Mouse (Mus musculus): ENCODE results near the gene Dusp2. TPM values are rescaled to one million over a fixed set of nuclear protein-coding genes. Genes with fewer than 3 reads are reported as not detected.

Gene Dusp2
- polyA plus RNA-seq, 1 experiment from 2014 or later: 2.6 TPM

DNA sequence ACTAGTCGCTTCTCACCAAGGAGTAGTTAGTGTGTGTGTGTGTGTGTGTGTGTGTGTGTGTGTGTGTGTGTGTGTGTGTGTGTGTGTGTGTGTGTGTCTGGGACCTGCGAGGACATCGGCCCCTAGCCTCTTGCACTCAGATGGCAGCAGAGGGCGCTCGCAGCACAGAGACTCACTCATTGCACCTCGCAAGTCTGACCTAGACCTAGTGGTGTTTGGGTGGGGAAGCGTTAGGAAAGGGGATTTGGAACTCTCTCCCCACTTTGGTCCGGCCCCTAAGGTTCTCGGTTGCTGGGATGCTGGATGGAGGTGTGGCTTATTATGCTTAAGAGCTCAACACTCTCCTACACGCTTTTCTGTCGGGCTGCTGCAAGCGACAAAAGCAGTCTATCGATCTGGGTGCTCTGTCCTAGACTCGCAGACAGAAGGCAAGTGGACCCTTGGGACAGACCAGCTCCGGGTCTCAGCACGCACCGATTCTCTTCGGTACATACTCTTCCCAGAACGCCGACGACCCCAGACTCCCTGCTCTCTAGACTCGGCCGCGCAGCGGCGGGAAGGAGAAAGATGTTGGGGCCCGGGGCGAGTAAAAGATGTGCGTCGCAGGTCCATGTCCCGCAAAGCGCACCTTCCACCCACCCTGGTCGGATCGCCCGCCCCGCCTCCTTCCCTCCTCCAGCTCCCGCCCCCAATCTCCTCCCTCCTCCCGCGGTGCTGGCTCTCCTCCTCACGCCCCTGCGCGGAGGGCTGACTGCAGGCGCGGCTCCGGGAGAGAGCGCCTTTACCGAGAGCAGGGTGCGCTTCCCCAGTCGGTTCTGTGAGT is 26.7 kb downstream of the Dusp2 start, which contains the start of gene Adra2b:
Gene Adra2b, plus strand, starts transcription at position 750 of the 823 bp plus-strand sequence.
- H3K9ac ChIP-seq (ENCODE audit: low read length): peak within 1 kb of the TSS; percentile 45; the same call in 1 of the 2 replicates
- H3K36me3 ChIP-seq (ENCODE audit: control insufficient read depth, insufficient read depth, low read length): no peaks in the 10 kb centered on the region
- peak within 1 kb of the TSS; percentile 44 for H3K4me3 ChIP-seq (ENCODE audit: low read depth, low read length)
- H3K27me3 ChIP-seq (ENCODE audit: control insufficient read depth, insufficient read depth, low read length): peaks cover 14% of the 10 kb centered on the region; the same call in 1 of the 2 replicates
- no peaks in the 10 kb centered on the region for H3K4me1 ChIP-seq (replicated peaks; ENCODE audit: control insufficient read depth, insufficient read depth)
- peak within 1 kb of the TSS; percentile 78 for H3K4me2 ChIP-seq (replicated peaks; ENCODE audit: low read depth)
- TF ChIP-seq CTCF (IDR thresholded peaks at IDR 0.05; ENCODE audit: low read depth) (peak; percentile 91), EP300 (optimal IDR thresholded peaks at IDR 0.05) (no peak)
- under 1% methylated on average over 43 of the region's 49 CpGs for WGBS
- DNase-seq (ENCODE audit: low spot score) (peak; percentile 89), ATAC-seq (ENCODE audit: low FRiP score, low TSS enrichment) (peak; percentile 78)
- H3K27ac ChIP-seq (replicated peaks): no peak within 1 kb of the TSS
- H3K9me3 ChIP-seq (ENCODE audit: control insufficient read depth, low read length): no peaks in the 10 kb centered on the region

- no peak for DNase-seq (ENCODE audit: low spot score)
- peak overlapping the region; percentile 45; the same call in 1 of the 2 replicates for H3K9ac ChIP-seq (ENCODE audit: low read length)
These were observed 27.3 kb downstream of the Dusp2 start for GRCm38 (mm10) chr2:127363282-127363652.

GRCm38 (mm10) chr2:127363696-127364095 is 27.7 kb downstream of the Dusp2 start:
- Histone ChIP-seq H3K27ac (replicated peaks) (no peak overlapping the region), H3K36me3 (ENCODE audit: control insufficient read depth, insufficient read depth, low read length) (no peaks in the 10 kb centered on the region), H3K9ac (ENCODE audit: low read length) (no peak overlapping the region), H3K27me3 (ENCODE audit: control insufficient read depth, insufficient read depth, low read length) (peaks cover 14% of the 10 kb centered on the region; the same call in 1 of the 2 replicates), H3K9me3 (ENCODE audit: control insufficient read depth, low read length) (no peaks in the 10 kb centered on the region), H3K4me1 (replicated peaks; ENCODE audit: control insufficient read depth, insufficient read depth) (no peaks in the 10 kb centered on the region), H3K4me2 (replicated peaks; ENCODE audit: low read depth) (peak overlapping the region; percentile 78), H3K4me3 (ENCODE audit: low read depth, low read length) (peak overlapping the region; percentile 44)
- 5% methylated on average over 20 of the region's 20 CpGs for WGBS
- TF ChIP-seq EP300 (optimal IDR thresholded peaks at IDR 0.05): no peak
- no peak for TF ChIP-seq CTCF (IDR thresholded peaks at IDR 0.05; ENCODE audit: low read depth)
- DNase-seq (ENCODE audit: low spot score): no peak
- no peak for ATAC-seq (ENCODE audit: low FRiP score, low TSS enrichment)

More at GRCm38 (mm10) chr2:127363282-127363652, 27.3 kb downstream of the Dusp2 start:
- no peaks in the 10 kb centered on the region for H3K9me3 ChIP-seq (ENCODE audit: control insufficient read depth, low read length)
- peaks cover 14% of the 10 kb centered on the region; the same call in 1 of the 2 replicates for H3K27me3 ChIP-seq (ENCODE audit: control insufficient read depth, insufficient read depth, low read length)
- peak overlapping the region; percentile 44 for H3K4me3 ChIP-seq (ENCODE audit: low read depth, low read length)
- no peak overlapping the region for H3K27ac ChIP-seq (replicated peaks)
- ATAC-seq (ENCODE audit: low FRiP score, low TSS enrichment): peak; percentile 18
- no peaks in the 10 kb centered on the region for H3K36me3 ChIP-seq (ENCODE audit: control insufficient read depth, insufficient read depth, low read length)
- under 1% methylated on average over 28 of the region's 28 CpGs for WGBS
- peak overlapping the region; percentile 78 for H3K4me2 ChIP-seq (replicated peaks; ENCODE audit: low read depth)
- H3K4me1 ChIP-seq (replicated peaks; ENCODE audit: control insufficient read depth, insufficient read depth): no peaks in the 10 kb centered on the region
- TF ChIP-seq EP300 (optimal IDR thresholded peaks at IDR 0.05): no peak
- TF ChIP-seq CTCF (IDR thresholded peaks at IDR 0.05; ENCODE audit: low read depth): peak; percentile 17; the same call in 1 of the 2 replicates

- H3K4me3 ChIP-seq (ENCODE audit: low read depth, low read length): 0 out of 2 replicates have a peak overlapping the region, but pooled peaks have one; percentile 44
- TF ChIP-seq EP300 (optimal IDR thresholded peaks at IDR 0.05) (no peak), CTCF (IDR thresholded peaks at IDR 0.05; ENCODE audit: low read depth) (no peak)
- no peak for ATAC-seq (ENCODE audit: low FRiP score, low TSS enrichment)
- DNase-seq (ENCODE audit: low spot score): peak; percentile 28
- no peak overlapping the region for H3K27ac ChIP-seq (replicated peaks)
- no peaks in the 10 kb centered on the region for H3K9me3 ChIP-seq (ENCODE audit: control insufficient read depth, low read length)
- 12% methylated on average over 8 of the region's 8 CpGs for WGBS
- H3K4me2 ChIP-seq (replicated peaks; ENCODE audit: low read depth): no peak overlapping the region
- peaks cover 14% of the 10 kb centered on the region; the same call in 1 of the 2 replicates for H3K27me3 ChIP-seq (ENCODE audit: control insufficient read depth, insufficient read depth, low read length)
- H3K9ac ChIP-seq (ENCODE audit: low read length): no peak overlapping the region
- H3K4me1 ChIP-seq (replicated peaks; ENCODE audit: control insufficient read depth, insufficient read depth): no peaks in the 10 kb centered on the region
- H3K36me3 ChIP-seq (ENCODE audit: control insufficient read depth, insufficient read depth, low read length): no peaks in the 10 kb centered on the region
These were observed 28.5 kb downstream of the Dusp2 start for GRCm38 (mm10) chr2:127364452-127364851.

DNA sequence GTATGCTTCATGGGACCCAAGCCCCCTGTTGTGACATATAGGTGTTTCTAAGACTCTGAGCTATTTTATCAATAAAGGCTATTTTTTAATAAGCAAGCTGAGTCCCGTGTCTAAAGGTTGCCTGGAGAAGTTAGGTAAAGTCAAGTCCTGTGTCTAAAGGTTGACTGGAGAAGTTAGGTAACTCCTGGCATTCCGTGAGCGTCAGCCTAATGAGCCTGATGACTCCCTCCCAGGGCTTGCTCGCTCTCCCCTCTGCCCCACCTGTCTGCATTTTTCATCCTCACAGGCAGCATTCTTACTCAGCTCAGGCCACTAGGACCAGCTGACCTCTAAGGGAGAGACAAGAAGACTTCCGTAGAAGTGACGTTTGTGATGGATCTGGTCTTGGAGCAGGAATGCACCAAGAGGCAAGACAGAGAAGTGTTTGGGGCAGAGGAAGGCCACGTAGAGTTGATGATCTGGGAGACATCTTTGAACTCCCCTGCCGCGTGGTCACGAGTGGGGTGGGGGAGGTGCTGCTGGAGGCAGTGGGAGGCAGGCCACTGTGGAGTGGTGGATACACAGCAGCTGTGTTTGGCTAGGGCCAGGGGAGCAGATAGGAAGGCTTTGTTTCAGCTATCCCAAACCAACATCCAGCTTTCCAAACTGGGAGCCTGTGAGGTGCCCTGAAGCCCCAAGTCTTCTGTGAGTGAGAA is 31.3 kb downstream of the Dusp2 start:
- no peaks in the 10 kb centered on the region for H3K9me3 ChIP-seq (ENCODE audit: control insufficient read depth, low read length)
- H3K27ac ChIP-seq (replicated peaks): no peak overlapping the region
- WGBS: 32% methylated on average over 10 of the region's 10 CpGs
- H3K36me3 ChIP-seq (ENCODE audit: control insufficient read depth, insufficient read depth, low read length): no peaks in the 10 kb centered on the region
- DNase-seq (ENCODE audit: low spot score) (no peak), ATAC-seq (ENCODE audit: low FRiP score, low TSS enrichment) (no peak)
- TF ChIP-seq EP300 (optimal IDR thresholded peaks at IDR 0.05): no peak
- no peak for TF ChIP-seq CTCF (IDR thresholded peaks at IDR 0.05; ENCODE audit: low read depth)
- H3K9ac ChIP-seq (ENCODE audit: low read length): no peak overlapping the region
- no peak overlapping the region for H3K4me2 ChIP-seq (replicated peaks; ENCODE audit: low read depth)
- no peaks in the 10 kb centered on the region for H3K4me1 ChIP-seq (replicated peaks; ENCODE audit: control insufficient read depth, insufficient read depth)
- peaks cover 14% of the 10 kb centered on the region; the same call in 1 of the 2 replicates for H3K27me3 ChIP-seq (ENCODE audit: control insufficient read depth, insufficient read depth, low read length)
- no peak overlapping the region for H3K4me3 ChIP-seq (ENCODE audit: low read depth, low read length)
